Mouse (Mus musculus): ENCODE measurements at regions not wholly inside any gene's neighbourhood (a gene's known extent, or its start where the extent isn't known, plus 50 kb on each side); places are given as distances from the start of the nearest gene placed in this dataset.
A peak's percentile ranks its signal among the peaks of the same experiment; 100 is the strongest.
"Not testable (repeated sequence)": the region's sequence is repeated elsewhere in the genome, so short reads cannot be mapped to it uniquely, and the experiment has no call there.

DNA sequence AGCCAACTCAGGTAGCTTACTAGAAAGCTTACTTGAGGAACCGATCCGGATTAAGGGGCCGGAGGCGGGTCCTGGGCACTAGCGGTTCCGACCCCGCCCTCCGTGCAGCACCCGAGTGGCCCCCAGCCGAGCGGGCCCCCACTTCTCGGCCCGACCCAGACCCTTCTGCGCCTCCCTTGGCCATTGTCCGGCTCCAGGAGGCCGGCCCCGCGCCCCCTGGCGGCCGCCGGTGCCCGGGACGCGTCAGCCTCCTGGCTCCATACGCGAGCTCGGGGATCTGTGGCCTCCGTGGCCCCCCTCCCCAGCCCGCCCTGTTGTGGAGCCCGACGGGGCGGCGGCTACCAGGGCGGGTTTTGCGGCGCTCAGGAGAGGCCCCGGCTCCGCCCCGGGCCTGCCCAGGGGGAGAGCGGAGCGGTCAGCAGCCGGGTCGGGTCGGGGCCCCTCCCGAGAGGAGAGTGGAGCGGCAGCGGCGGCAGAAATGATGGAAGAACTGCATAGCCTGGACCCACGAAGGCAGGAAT lies 94.3 kb upstream of the Zfp986 start:
- H3K27ac ChIP-seq (ENCODE audit: insufficient read depth, low read depth, low read length); H3K4me1 ChIP-seq (ENCODE audit: control insufficient read depth, insufficient read depth, low read length): not testable (repeated sequence)
- peak overlapping the region; percentile 10; the same call in 1 of the 2 replicates for H3K4me3 ChIP-seq (ENCODE audit: insufficient read depth, low read depth, low read length)
- 2% methylated on average over 49 of the region's 49 CpGs for WGBS

DNA sequence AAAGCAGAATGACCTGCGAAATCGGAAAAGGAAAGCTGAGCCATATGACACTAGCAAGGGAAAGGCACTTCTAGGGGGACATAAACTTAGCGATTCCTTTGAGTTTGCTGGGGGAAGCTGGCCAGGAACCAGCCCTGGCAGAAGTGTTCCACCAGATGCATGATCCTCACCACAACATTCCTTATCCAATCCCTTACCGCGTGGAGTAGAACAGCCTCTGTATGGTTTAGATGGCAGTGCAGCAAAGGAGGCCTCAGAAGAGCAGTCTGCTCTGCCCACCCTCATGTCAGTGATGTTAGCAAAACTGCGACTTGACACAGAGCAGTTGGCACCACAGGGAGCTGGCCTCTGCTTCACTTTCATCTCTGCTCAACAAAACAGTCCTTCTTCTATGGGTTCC lies 93.7 kb upstream of the Zfp986 start:
- H3K27ac ChIP-seq (ENCODE audit: insufficient read depth, low read depth, low read length); H3K4me3 ChIP-seq (ENCODE audit: insufficient read depth, low read depth, low read length); H3K4me1 ChIP-seq (ENCODE audit: control insufficient read depth, insufficient read depth, low read length): not testable (repeated sequence)
- 48% methylated on average over 3 of the region's 6 CpGs for WGBS

DNA sequence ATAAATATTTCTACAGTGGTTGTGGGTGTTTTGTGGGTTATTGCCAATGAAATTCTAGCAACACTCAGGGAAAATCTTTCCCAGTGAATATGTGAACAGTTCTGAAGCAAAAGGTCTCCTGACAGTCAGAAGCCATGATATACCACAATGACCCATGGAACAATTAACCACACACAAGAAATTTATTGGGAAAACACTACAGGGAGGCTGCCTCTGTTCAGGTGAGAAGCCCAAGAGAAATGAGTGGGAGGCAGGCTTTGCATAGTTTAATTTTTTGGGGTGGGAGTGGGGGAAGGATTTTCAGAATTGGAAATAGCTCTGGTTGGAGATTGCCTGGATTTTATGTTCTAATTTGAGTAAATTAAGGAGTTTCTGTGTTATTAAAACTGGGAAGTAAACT lies 92.1 kb upstream of the Zfp986 start:
- H3K4me3 ChIP-seq (ENCODE audit: insufficient read depth, low read depth, low read length); H3K4me1 ChIP-seq (ENCODE audit: control insufficient read depth, insufficient read depth, low read length); H3K27ac ChIP-seq (ENCODE audit: insufficient read depth, low read depth, low read length): not testable (repeated sequence)

DNA sequence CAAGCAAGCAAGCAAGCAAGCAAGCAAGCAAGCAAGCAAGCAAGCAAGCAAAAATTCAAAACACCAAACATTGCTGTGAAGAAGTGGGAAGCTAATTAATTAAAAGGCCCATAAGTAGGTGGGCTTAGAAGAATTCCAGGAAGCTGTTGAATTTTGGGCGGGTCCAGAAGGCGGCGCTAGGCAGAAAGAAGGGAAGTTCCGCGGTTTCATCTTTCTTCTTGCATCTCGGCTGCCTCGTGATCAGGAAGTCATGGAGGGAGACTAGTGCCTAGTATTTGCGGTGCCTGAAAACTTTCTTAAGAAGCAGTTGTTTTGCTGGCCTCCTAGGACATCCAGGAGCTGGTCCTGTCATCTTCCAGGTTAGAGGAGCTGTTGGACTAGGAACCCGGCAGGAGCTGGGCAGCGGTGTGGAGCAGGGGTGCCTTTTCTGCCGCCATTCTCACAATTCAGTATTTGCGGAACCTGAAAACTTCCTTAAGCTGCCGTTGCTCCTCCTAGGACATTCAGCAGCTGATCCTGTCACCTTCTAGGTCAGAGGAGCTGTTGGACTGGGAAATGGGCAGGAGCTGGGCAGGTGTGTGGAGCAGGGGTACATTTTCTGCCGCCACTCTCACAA lies 87.2 kb upstream of the Zfp986 start:
- not testable (repeated sequence) for H3K4me3 ChIP-seq (ENCODE audit: insufficient read depth, low read depth, low read length); H3K4me1 ChIP-seq (ENCODE audit: control insufficient read depth, insufficient read depth, low read length); H3K27ac ChIP-seq (ENCODE audit: insufficient read depth, low read depth, low read length)
- WGBS = no CpG with 5 or more reads among the region's 14 CpGs

DNA sequence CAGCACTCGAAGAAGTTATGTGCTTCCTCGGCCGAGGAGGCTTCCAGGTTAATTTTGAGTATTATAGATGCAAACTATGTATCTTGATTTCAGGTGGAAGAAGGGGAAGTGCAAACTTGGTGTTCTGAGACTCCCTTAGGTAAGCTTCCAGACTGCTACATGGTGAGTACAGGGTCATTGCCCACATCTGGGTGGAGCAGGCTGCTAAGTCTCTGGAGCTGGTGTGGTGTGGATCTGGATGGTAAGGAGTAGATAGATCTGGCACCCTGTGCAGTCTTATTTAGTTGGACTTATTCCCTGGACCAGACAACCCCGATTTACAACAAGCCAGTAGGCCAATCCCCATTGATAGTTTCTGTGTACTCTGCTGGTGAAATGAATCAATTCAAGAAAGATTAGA lies 53.9 kb upstream of the Zfp986 start:
- H3K27ac ChIP-seq (ENCODE audit: insufficient read depth, low read depth, low read length); H3K4me1 ChIP-seq (ENCODE audit: control insufficient read depth, insufficient read depth, low read length); H3K4me3 ChIP-seq (ENCODE audit: insufficient read depth, low read depth, low read length): not testable (repeated sequence)
- no CpG with 5 or more reads among the region's 4 CpGs for WGBS
